Mouse (Mus musculus): ENCODE results near the gene Hbs1l. TPM values are rescaled to one million over a fixed set of nuclear protein-coding genes. Genes with fewer than 3 reads are reported as not detected.

The Hbs1l gene
- polyA plus RNA-seq, 1 experiment from 2014 or later = 121 TPM

DNA sequence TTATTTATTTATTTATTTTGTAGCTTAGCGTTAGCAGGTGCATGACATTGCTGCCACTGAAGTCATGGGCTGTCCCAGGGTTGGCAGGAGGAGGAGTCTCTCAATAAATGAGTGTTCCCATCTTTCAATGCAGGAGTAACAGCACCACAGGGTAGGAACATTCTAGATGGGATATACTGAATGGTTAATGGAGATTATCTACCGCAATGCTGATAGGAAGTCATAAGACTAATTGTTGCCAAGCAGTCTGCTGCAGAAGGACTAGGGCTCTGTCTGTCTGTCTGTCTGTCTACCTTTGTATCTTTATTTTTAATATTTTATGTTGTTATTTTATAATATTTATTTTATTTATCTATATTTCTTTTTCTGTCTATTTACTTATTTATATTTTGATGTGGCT lies 24.5 kb upstream of the Hbs1l start:
- no peak overlapping the region for H3K27ac ChIP-seq (replicated peaks)
- no peaks in the 10 kb centered on the region for H3K36me3 ChIP-seq (replicated peaks)
- H3K4me3 ChIP-seq = no peak overlapping the region
- H3K27me3 ChIP-seq (replicated peaks; ENCODE audit: low read depth, poor library complexity, severe bottlenecking) = no peaks in the 10 kb centered on the region
- WGBS = 93% methylated on average over 2 of the region's 2 CpGs
- H3K4me1 ChIP-seq = no peaks in the 10 kb centered on the region
- H3K9me3 ChIP-seq = no peaks in the 10 kb centered on the region
- no peak for DNase-seq (ENCODE audit: low spot score)

DNA sequence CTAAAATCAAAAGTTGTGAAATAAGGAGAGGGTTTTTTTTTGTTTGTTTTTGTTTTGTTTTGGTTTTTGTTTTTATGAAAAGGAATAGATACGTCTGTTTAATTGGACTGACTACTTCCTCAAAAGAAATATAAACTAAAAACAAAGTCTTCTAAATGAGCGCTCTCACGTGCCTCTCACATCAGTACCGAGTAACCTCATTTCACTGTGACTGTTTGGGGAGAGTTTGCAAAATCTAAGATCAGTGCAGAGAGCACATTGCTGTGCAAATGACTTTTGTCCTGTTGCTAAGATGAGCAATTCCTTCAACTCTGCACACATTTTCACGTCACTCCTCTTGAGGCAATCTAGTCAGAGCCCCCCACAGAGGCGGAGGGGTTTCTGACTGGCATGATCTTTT lies 24.0 kb upstream of the Hbs1l start:
- 73% methylated on average over 6 of the region's 6 CpGs for WGBS
- no peaks in the 10 kb centered on the region for H3K4me1 ChIP-seq
- H3K4me3 ChIP-seq = no peak overlapping the region
- no peaks in the 10 kb centered on the region for H3K27me3 ChIP-seq (replicated peaks; ENCODE audit: low read depth, poor library complexity, severe bottlenecking)
- no peak overlapping the region for H3K27ac ChIP-seq (replicated peaks)
- H3K36me3 ChIP-seq (replicated peaks) = no peaks in the 10 kb centered on the region
- DNase-seq (ENCODE audit: low spot score) = no peak
- H3K9me3 ChIP-seq = no peaks in the 10 kb centered on the region

DNA sequence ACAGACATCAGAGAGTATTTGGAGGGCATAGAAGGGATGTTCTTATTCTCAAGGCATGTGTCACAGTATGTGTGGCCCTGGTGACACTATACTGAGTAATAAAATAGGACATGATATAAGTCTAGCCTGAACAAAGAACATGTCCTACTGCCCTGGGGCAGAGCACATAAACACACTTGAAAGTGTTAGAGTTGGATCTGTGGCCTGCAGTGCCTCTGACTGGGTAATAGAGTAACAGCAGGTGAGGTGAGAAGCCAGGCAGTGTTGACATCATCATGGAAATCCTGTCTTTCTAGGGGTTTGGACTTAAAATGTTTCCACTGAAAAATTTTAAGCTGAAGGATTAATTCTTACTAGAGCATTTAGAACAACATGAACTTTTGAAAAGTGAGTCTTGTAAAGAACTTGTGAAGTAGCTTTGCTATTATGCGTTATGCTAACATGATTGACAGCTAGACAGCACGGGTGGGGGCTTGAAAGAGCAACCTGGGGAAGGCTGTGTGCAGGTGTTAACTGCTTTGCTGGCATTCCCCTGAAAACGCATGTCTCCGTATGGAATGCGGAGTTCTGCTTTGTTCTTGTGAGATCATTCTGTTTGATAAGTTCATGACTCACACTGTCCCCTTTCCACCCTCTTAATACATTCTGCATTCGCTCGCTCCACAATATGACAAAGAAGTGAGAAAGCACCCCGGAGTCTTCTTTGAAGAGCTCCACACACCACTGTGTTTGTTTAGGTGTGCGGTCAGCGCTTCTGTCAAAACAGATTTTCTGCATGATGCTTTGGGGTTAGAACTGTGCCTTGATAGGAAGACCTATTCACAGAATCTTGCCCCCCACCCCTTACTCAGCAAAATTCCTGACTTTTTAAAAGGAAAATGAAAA lies 8.3 kb upstream of the Hbs1l start:
- no peaks in the 10 kb centered on the region for H3K27me3 ChIP-seq (replicated peaks; ENCODE audit: low read depth, poor library complexity, severe bottlenecking)
- H3K27ac ChIP-seq (replicated peaks) = no peak overlapping the region
- no peaks in the 10 kb centered on the region for H3K9me3 ChIP-seq
- WGBS = 67% methylated on average over 10 of the region's 10 CpGs
- no peaks in the 10 kb centered on the region for H3K4me1 ChIP-seq
- DNase-seq (ENCODE audit: low spot score) = no peak
- no peaks in the 10 kb centered on the region for H3K36me3 ChIP-seq (replicated peaks)
- H3K4me3 ChIP-seq = no peak overlapping the region

DNA sequence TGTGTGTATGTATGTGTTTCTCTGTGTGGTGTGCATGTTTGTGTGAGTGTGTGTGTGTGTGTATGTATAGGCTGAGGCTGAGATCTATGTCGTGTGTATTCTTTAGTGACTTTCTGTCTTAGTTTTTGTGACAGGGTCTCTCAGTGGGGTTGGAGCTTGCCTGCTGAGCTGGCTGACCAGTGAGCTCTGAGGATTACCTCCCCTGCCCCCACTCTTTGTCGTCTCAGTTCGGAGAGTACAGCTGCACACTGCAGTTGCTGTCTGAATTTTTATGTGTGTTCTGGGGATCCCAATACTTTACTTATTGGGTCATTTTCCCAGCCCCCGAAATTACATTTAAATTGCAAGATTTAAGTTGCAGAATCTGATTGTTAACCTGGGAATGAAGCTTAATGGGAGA lies 4.6 kb upstream of the Hbs1l start:
- H3K9me3 ChIP-seq = no peaks in the 10 kb centered on the region
- H3K27me3 ChIP-seq (replicated peaks; ENCODE audit: low read depth, poor library complexity, severe bottlenecking) = no peaks in the 10 kb centered on the region
- no peak overlapping the region for H3K4me3 ChIP-seq
- H3K27ac ChIP-seq (replicated peaks) = no peak overlapping the region
- H3K4me1 ChIP-seq = no peaks in the 10 kb centered on the region
- no peak for DNase-seq (ENCODE audit: low spot score)
- WGBS = 38% methylated on average over 4 of the region's 4 CpGs
- no peaks in the 10 kb centered on the region for H3K36me3 ChIP-seq (replicated peaks)

DNA sequence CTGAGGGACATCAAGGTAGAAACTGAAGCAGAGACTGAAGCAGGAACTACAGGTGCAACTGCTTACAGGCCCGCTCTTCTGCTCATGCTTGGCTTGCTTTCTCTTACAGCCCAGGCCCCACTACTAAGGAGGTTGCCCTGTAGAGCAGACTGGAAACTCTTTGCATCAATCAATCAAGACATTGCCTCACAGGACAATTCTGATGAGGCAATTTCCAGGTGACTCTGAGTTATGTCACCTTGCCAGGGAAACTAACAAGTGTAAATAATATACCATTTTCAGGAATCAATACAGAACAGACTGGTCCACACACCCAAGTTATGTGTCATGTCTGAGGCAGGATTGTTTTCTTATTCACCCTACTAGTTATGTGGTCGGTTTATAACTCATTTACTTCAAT lies 1.6 kb upstream of the Hbs1l start:
- Histone ChIP-seq H3K27ac (replicated peaks) (no peak overlapping the region), H3K36me3 (replicated peaks) (peaks cover 3% of the 10 kb centered on the region), H3K27me3 (replicated peaks; ENCODE audit: low read depth, poor library complexity, severe bottlenecking) (no peaks in the 10 kb centered on the region), H3K9me3 (no peaks in the 10 kb centered on the region), H3K4me1 (peaks cover 14% of the 10 kb centered on the region), H3K4me3 (no peak overlapping the region)
- DNase-seq (ENCODE audit: low spot score) = no peak
- 91% methylated on average over 2 of the region's 2 CpGs for WGBS

DNA sequence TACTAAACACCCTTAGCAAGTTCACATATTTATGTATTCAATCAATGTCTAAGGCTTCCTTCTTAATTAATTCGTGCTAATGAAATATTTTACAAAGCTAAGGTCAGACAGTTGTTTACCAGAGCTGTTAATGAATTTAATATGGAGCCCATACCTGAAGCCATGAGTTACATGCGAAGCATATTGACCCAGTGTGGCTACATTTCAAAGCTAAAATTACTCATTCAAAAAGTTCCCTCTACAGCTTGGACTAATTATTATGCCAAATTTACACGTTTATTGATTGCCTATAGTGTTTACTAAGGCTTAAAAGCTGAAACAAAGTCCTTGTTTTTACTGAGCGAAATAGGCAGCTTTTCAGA lies 401 bp upstream of the Hbs1l start:
- Histone ChIP-seq H3K27me3 (replicated peaks; ENCODE audit: low read depth, poor library complexity, severe bottlenecking) (no peaks in the 10 kb centered on the region), H3K36me3 (replicated peaks) (peaks cover 14% of the 10 kb centered on the region), H3K4me3 (peak overlapping the region; percentile 97), H3K4me1 (peaks cover 14% of the 10 kb centered on the region), H3K9me3 (no peaks in the 10 kb centered on the region), H3K27ac (replicated peaks) (0 out of 2 replicates have a peak overlapping the region, but pooled peaks have one; percentile 90)
- WGBS = 46% methylated on average over 4 of the region's 4 CpGs
- no peak for DNase-seq (ENCODE audit: low spot score)

DNA sequence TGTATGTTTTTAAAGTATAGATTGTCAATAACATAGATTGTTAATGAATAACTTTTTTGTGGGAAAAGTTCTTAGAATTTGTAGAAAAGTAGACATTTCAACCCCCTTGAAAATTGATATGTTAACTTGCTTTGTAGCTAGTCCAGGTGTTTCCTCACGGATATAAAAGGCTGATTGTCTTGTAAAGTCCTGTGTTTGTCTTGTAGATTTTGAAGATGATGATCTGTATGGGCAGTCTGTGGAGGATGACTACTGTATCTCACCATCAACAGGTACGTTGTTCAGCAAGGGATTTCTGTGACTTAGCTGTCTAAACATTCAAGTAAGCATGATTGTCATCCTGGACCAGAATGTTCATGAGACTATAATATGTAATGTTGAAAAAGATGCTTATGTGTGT lies 3.2 kb downstream of the Hbs1l start:
- H3K9me3 ChIP-seq = no peaks in the 10 kb centered on the region
- H3K4me3 ChIP-seq = no peak overlapping the region
- H3K4me1 ChIP-seq = peaks cover 14% of the 10 kb centered on the region
- H3K27me3 ChIP-seq (replicated peaks; ENCODE audit: low read depth, poor library complexity, severe bottlenecking) = no peaks in the 10 kb centered on the region
- DNase-seq (ENCODE audit: low spot score) = no peak
- peaks cover 50% of the 10 kb centered on the region for H3K36me3 ChIP-seq (replicated peaks)
- H3K27ac ChIP-seq (replicated peaks) = no peak overlapping the region
- WGBS = 91% methylated on average over 2 of the region's 2 CpGs

DNA sequence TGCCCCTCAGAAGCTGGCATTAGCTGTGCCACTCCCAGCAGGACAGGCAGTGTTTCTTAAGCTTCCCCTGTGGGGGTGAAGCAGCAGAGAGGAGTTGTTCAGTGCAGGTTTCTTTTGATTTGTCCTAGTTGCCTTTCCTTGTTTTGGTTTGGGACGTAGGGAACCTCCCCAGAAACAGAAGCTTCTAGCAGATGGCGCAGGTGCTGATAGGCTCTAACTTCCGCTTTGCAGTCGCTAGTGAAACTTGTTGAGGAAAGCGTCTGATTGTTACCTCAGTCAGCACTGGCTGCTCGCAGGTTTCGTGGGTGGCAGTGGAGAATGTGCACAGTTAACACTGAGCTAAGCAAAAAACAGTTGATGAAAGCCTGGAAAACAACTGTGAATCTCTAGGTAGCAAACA lies 6.0 kb downstream of the Hbs1l start:
- Histone ChIP-seq H3K27ac (replicated peaks) (no peak overlapping the region), H3K9me3 (no peaks in the 10 kb centered on the region), H3K4me1 (peaks cover 10% of the 10 kb centered on the region), H3K4me3 (no peak overlapping the region), H3K36me3 (replicated peaks) (peaks cover 78% of the 10 kb centered on the region), H3K27me3 (replicated peaks; ENCODE audit: low read depth, poor library complexity, severe bottlenecking) (no peaks in the 10 kb centered on the region)
- DNase-seq (ENCODE audit: low spot score) = no peak
- WGBS = 90% methylated on average over 7 of the region's 7 CpGs

DNA sequence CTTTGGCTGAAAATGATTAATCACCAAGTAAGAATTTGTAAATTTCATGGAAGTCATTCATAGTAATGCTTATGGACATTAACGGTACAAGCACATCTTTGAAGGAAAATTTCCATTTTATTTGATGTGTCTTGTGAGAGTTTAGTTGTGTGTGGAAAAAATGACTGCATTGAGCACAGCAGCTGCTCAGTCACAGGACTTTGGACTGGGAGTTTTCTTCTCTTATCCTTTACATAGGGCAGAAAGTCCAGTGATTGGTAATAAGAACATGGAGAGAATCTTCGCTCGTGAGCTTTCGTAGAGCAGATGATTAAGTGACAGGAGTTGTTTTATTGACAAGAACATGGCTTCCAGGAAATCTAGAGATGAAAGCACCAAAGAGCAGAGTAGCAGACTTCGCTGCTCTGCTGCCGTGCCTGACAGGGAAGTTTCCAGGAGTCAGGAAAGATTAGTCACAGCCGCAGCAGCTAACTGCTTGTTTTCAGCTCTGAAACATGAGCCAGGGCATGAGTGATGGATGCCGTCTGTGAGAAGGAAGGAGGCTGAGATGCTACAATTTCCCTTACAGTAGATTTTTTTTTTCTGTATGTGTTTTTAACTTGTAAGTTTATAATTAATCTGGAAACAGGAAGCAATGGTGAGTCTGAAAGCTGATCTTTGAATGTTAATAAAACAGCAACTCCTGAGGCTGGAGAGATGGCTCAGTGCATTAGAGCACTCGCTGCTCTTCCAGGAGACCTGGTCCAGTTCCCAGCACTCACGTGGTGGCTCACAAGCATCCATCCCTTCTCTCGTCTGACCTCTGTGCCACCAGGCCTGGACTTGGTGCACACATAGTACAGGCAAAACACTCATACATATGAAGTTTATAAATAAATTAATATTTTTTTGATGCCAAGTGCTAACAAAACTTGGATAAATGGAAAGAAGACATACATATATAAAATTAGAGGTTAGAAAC lies 9.2 kb downstream of the Hbs1l start:
- WGBS = 80% methylated on average over 11 of the region's 11 CpGs
- H3K27me3 ChIP-seq (replicated peaks; ENCODE audit: low read depth, poor library complexity, severe bottlenecking) = no peaks in the 10 kb centered on the region
- H3K27ac ChIP-seq (replicated peaks) = no peak overlapping the region
- no peak for DNase-seq (ENCODE audit: low spot score)
- H3K4me3 ChIP-seq = no peak overlapping the region
- peaks cover 78% of the 10 kb centered on the region for H3K36me3 ChIP-seq (replicated peaks)
- no peaks in the 10 kb centered on the region for H3K9me3 ChIP-seq
- H3K4me1 ChIP-seq = no peaks in the 10 kb centered on the region

DNA sequence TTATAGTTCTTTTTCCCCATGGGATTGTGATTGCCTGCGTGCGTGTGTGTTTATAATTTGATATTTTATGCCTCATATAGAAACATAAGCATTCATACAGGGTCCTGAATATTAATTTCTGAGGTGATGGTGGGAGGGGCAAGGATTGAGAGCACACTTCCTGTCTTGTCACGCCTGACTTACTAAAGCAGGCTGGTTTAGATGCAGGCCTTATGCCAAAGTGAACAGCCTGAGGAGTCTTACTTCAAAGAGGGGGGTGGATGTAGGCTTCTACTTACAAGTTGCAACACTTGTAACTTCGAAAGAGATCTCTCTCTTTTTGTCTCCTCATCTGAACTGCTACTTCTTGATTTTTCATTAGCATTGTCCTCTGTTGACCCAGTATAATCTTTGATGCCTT lies 18.0 kb downstream of the Hbs1l start:
- Histone ChIP-seq H3K9me3 (no peaks in the 10 kb centered on the region), H3K36me3 (replicated peaks) (peaks cover 41% of the 10 kb centered on the region), H3K27ac (replicated peaks) (no peak overlapping the region), H3K27me3 (replicated peaks; ENCODE audit: low read depth, poor library complexity, severe bottlenecking) (no peaks in the 10 kb centered on the region), H3K4me3 (no peak overlapping the region), H3K4me1 (no peaks in the 10 kb centered on the region)
- WGBS = 90% methylated on average over 4 of the region's 4 CpGs
- DNase-seq (ENCODE audit: low spot score) = no peak

DNA sequence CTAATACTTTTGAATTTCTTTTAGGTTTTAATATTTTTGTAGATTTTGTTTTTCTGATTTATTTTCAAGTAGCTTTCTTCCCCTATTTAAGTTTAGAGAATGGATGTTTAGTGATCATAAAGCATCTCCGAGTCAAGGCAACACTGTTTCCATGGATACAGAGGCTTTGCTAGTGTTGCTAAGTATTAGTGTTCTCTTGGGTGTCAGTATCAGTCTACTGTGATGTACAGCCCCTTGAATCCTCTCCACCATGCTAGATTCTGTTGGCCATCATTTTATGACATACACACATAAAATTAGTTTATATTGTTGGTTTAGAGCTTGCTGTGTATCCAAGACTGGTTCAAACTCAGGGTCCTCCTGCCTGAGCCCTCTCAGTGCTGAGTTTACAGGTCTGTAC lies 20.3 kb downstream of the Hbs1l start:
- Histone ChIP-seq H3K9me3 (no peaks in the 10 kb centered on the region), H3K4me1 (no peaks in the 10 kb centered on the region), H3K36me3 (replicated peaks) (peaks cover 47% of the 10 kb centered on the region), H3K4me3 (no peak overlapping the region), H3K27ac (replicated peaks) (no peak overlapping the region), H3K27me3 (replicated peaks; ENCODE audit: low read depth, poor library complexity, severe bottlenecking) (no peaks in the 10 kb centered on the region)
- 89% methylated on average over 1 of the region's 1 CpGs for WGBS
- no peak for DNase-seq (ENCODE audit: low spot score)

DNA sequence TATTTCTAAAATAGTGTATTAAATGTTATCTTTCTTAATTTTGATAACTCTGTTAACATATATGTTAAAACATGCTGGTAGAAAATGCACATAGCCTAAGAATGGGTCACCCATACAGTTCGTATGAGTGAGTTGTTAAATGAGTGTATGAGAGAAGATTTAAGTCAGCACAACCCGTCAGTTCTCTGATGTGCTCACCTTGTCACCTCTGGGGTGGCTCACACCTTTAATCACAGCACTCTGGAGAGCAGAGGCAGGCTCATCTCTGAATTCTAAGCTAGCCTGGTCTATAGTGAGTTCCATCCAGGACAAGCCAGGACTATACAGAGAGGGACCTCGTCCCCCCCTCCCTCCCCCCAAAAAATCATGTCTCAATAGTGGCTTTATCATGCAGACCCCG lies 22.5 kb downstream of the Hbs1l start:
- Histone ChIP-seq H3K27ac (replicated peaks) (no peak overlapping the region), H3K9me3 (no peaks in the 10 kb centered on the region), H3K4me3 (no peak overlapping the region), H3K4me1 (no peaks in the 10 kb centered on the region), H3K27me3 (replicated peaks; ENCODE audit: low read depth, poor library complexity, severe bottlenecking) (no peaks in the 10 kb centered on the region), H3K36me3 (replicated peaks) (peaks cover 53% of the 10 kb centered on the region)
- 87% methylated on average over 4 of the region's 4 CpGs for WGBS
- no peak for DNase-seq (ENCODE audit: low spot score)

DNA sequence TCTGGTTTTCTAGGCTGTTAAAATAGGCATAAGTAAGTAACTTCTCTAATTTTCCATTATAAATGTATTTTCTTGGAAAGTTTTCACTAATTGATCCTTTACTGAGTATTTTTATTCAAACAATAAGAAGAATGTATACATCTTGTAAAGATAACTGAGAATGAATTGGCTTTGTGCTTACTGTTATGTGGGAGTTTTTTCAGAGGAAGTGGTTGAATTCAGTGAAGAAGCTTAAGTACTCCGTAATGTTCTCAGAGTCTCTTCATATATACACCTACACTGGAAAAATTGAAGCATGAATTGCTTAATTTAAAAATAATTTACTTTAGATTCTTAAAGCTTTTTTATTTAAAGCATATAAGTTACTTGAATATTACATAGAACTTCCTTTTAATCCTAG lies 23.2 kb downstream of the Hbs1l start:
- Histone ChIP-seq H3K27me3 (replicated peaks; ENCODE audit: low read depth, poor library complexity, severe bottlenecking) (no peaks in the 10 kb centered on the region), H3K36me3 (replicated peaks) (peaks cover 48% of the 10 kb centered on the region), H3K4me3 (no peak overlapping the region), H3K9me3 (no peaks in the 10 kb centered on the region), H3K27ac (replicated peaks) (no peak overlapping the region), H3K4me1 (no peaks in the 10 kb centered on the region)
- no peak for DNase-seq (ENCODE audit: low spot score)
- WGBS = 94% methylated on average over 1 of the region's 1 CpGs
